ENCODE assay signal across 21 mouse cellular contexts in genomic region chr6:142654561-142654960, GRCm38 (mm10). TPM values are rescaled to one million over a fixed set of nuclear protein-coding genes. Genes with fewer than 3 reads are reported as not detected.
DNase-seq lines count a peak whose midpoint lies in the region; ATAC-seq and TF ChIP-seq lines count a peak whose summit lies in the region.
"Had no signal": no experiment of that assay in that cellular context is flagged by ENCODE, and none has a peak within 500 bp of the region (broad histone marks: within the 10 kb centered on the region; RNA-seq: fewer than 3 reads in every experiment).

No protein-coding gene starts in this region.

- H3K27ac ChIP-seq in intestine, embryonic 15.5 days: no peak overlapping the region
- H3K27ac ChIP-seq in intestine, embryonic 16.5 days (ENCODE audit: low read length): no peak overlapping the region
- no peak overlapping the region for H3K27ac ChIP-seq in intestine, postnatal 0 days (ENCODE audit: low read depth, low read length)
- H3K27ac ChIP-seq in hindbrain, embryonic 14.5 days: no peak overlapping the region
- H3K27ac ChIP-seq: embryonic facial prominence, embryonic 13.5 days; forebrain, embryonic 12.5 days; heart, embryonic 13.5 days; hindbrain, embryonic 12.5 days; hindbrain, postnatal 0 days had no signal

- no peaks in the 10 kb centered on the region for H3K27me3 ChIP-seq in intestine, embryonic 15.5 days (replicated peaks)
- H3K27me3 ChIP-seq in intestine, embryonic 16.5 days (replicated peaks; ENCODE audit: control insufficient read depth, insufficient read depth, low read length): no peaks in the 10 kb centered on the region
- H3K27me3 ChIP-seq in intestine, postnatal 0 days (replicated peaks; ENCODE audit: control insufficient read depth, insufficient read depth, low read length): no peaks in the 10 kb centered on the region
- no peaks in the 10 kb centered on the region for H3K27me3 ChIP-seq in hindbrain, embryonic 14.5 days (ENCODE audit: control insufficient read depth, insufficient read depth, low read length)
- H3K27me3 ChIP-seq: CH12.LX; embryonic facial prominence, embryonic 13.5 days; forebrain, embryonic 12.5 days; heart, embryonic 13.5 days; hindbrain, embryonic 12.5 days had no signal

- peak; percentile 18 to 30 for DNase-seq in kidney, adult 8-10 months
- DNase-seq in kidney, postnatal 14 days: no peak
- peak; percentile 35 for DNase-seq in ZHBTc4 (ENCODE audit: low read depth, low spot score)
- no peak for DNase-seq in hindbrain, embryonic 14.5 days (ENCODE audit: low spot score)
- DNase-seq: adrenal gland, adult 8-10 months; adrenal gland, postnatal 36 days; cerebellum, adult 11-12 months; cerebellum, adult 9-11 months; cerebellum, postnatal 36 days; gastrocnemius, postnatal 25 days; heart, postnatal 4 days had no signal

- no peak overlapping the region for H3K4me3 ChIP-seq in intestine, embryonic 15.5 days (replicated peaks)
- no peak overlapping the region for H3K4me3 ChIP-seq in intestine, embryonic 16.5 days (ENCODE audit: low read length)
- H3K4me3 ChIP-seq in intestine, postnatal 0 days (ENCODE audit: low read depth, low read length): no peak overlapping the region
- H3K4me3 ChIP-seq in hindbrain, embryonic 14.5 days (replicated peaks; ENCODE audit: low read length): no peak overlapping the region
- H3K4me3 ChIP-seq: embryonic facial prominence, embryonic 13.5 days; forebrain, embryonic 12.5 days; heart, embryonic 13.5 days; hindbrain, embryonic 12.5 days had no signal

- H3K36me3 ChIP-seq in intestine, embryonic 15.5 days: no peaks in the 10 kb centered on the region
- no peaks in the 10 kb centered on the region for H3K36me3 ChIP-seq in intestine, embryonic 16.5 days (ENCODE audit: control insufficient read depth, insufficient read depth, low read length)
- no peaks in the 10 kb centered on the region for H3K36me3 ChIP-seq in intestine, postnatal 0 days (ENCODE audit: control insufficient read depth, insufficient read depth)
- no peaks in the 10 kb centered on the region for H3K36me3 ChIP-seq in hindbrain, embryonic 14.5 days (replicated peaks; ENCODE audit: control insufficient read depth, insufficient read depth)
- H3K36me3 ChIP-seq: embryonic facial prominence, embryonic 13.5 days; forebrain, embryonic 12.5 days; hindbrain, embryonic 12.5 days had no signal

- WGBS in intestine, embryonic 15.5 days: 35% methylated on average over 5 of the region's 5 CpGs
- 45% methylated on average over 5 of the region's 5 CpGs for WGBS in intestine, embryonic 16.5 days
- 31% methylated on average over 5 of the region's 5 CpGs for WGBS in intestine, postnatal 0 days
- 71% methylated on average over 5 of the region's 5 CpGs for WGBS in hindbrain, embryonic 14.5 days

- no peaks in the 10 kb centered on the region for H3K9me3 ChIP-seq in intestine, embryonic 15.5 days
- no peaks in the 10 kb centered on the region for H3K9me3 ChIP-seq in intestine, embryonic 16.5 days (ENCODE audit: control insufficient read depth, low read length)
- H3K9me3 ChIP-seq in intestine, postnatal 0 days (ENCODE audit: control insufficient read depth): no peaks in the 10 kb centered on the region
- H3K9me3 ChIP-seq in hindbrain, embryonic 14.5 days (ENCODE audit: control insufficient read depth, low read length): no peaks in the 10 kb centered on the region
- H3K9me3 ChIP-seq: embryonic facial prominence, embryonic 13.5 days; forebrain, embryonic 12.5 days; heart, embryonic 13.5 days; hindbrain, embryonic 12.5 days had no signal

- H3K4me1 ChIP-seq in intestine, embryonic 15.5 days (replicated peaks): no peaks in the 10 kb centered on the region
- no peaks in the 10 kb centered on the region for H3K4me1 ChIP-seq in intestine, embryonic 16.5 days (ENCODE audit: control insufficient read depth, insufficient read depth, low read length)
- no peaks in the 10 kb centered on the region for H3K4me1 ChIP-seq in intestine, postnatal 0 days (replicated peaks; ENCODE audit: control insufficient read depth, insufficient read depth, low read length)
- no peaks in the 10 kb centered on the region for H3K4me1 ChIP-seq in hindbrain, embryonic 14.5 days (replicated peaks; ENCODE audit: control insufficient read depth, insufficient read depth, low read length)
- H3K4me1 ChIP-seq: forebrain, embryonic 12.5 days; heart, embryonic 13.5 days; hindbrain, embryonic 12.5 days had no signal

- no peak overlapping the region for H3K9ac ChIP-seq in intestine, embryonic 15.5 days
- H3K9ac ChIP-seq in intestine, embryonic 16.5 days (ENCODE audit: low read depth, low read length): no peak overlapping the region
- no peak overlapping the region for H3K9ac ChIP-seq in intestine, postnatal 0 days (ENCODE audit: low read depth, low read length)
- H3K9ac ChIP-seq in hindbrain, embryonic 14.5 days: no peak overlapping the region
- H3K9ac ChIP-seq: embryonic facial prominence, embryonic 13.5 days; forebrain, embryonic 12.5 days; heart, embryonic 13.5 days; hindbrain, embryonic 12.5 days had no signal

- no peak for TF ChIP-seq CTCF in intestine, postnatal 0 days (IDR thresholded peaks at IDR 0.05; ENCODE audit: low read depth)

- no peak overlapping the region for H3K4me2 ChIP-seq in intestine, embryonic 15.5 days (replicated peaks)
- no peak overlapping the region for H3K4me2 ChIP-seq in intestine, embryonic 16.5 days (ENCODE audit: low read depth, low read length)
- no peak overlapping the region for H3K4me2 ChIP-seq in intestine, postnatal 0 days (replicated peaks; ENCODE audit: low read depth)
- H3K4me2 ChIP-seq in hindbrain, embryonic 14.5 days (replicated peaks): no peak overlapping the region
- H3K4me2 ChIP-seq: embryonic facial prominence, embryonic 13.5 days; forebrain, embryonic 12.5 days; heart, embryonic 13.5 days; hindbrain, embryonic 12.5 days had no signal

- ATAC-seq in intestine, embryonic 15.5 days: peak; percentile 53
- ATAC-seq in intestine, embryonic 16.5 days: no peak
- ATAC-seq in intestine, postnatal 0 days: peak; percentile 56; the same call in 1 of the 2 replicates
- no peak for ATAC-seq in hindbrain, embryonic 14.5 days (ENCODE audit: low FRiP score)
- ATAC-seq: forebrain, embryonic 16.5 days; hindbrain, postnatal 0 days had no signal

RNA-seq across cellular contexts. Expression of gene Abcc9, which starts 47.6 kb away (rescaled TPM):
- 9.6 and 10.0 TPM in 2 replicates for polyA plus RNA-seq in intestine, embryonic 15.5 days (2015; fragmentation: Nextera tagmentation; extraction: Ambion mirVana)
- polyA plus RNA-seq in intestine, embryonic 16.5 days (2015; fragmentation: Nextera tagmentation; extraction: Ambion mirVana): 7.6 and 7.8 TPM in 2 replicates
- 5.0 and 5.1 TPM in 2 replicates for polyA plus RNA-seq in intestine, postnatal 0 days (2015; fragmentation: Nextera tagmentation; extraction: Ambion mirVana)
- 4.6 and 4.9 TPM in 2 replicates for polyA plus RNA-seq in hindbrain, embryonic 14.5 days (2014; fragmentation: Nextera tagmentation; extraction: Ambion mirVana)

Comparison
In these comparisons a context has a peak if more than half of its experiments do, and no peak if none do; other contexts are left out.
1. ATAC-seq: peak in intestine, embryonic 15.5 days (single experiment) and intestine, postnatal 0 days (single experiment); none in intestine, embryonic 16.5 days (single experiment) and hindbrain, embryonic 14.5 days (single experiment).
2. DNase-seq: peak in kidney, adult 8-10 months (2 of 2) and ZHBTc4 (single experiment); none in kidney, postnatal 14 days (single experiment) and hindbrain, embryonic 14.5 days (single experiment).